Mouse (Mus musculus) midbrain, embryonic 16.5 days (tissue): Measurements from ENCODE around the gene BC029722. TPM values are rescaled to one million over a fixed set of nuclear protein-coding genes. Genes with fewer than 3 reads are reported as not detected.

ENCODE experiments used
- ATAC-seq: fragments of 200-750 bp; cut with Nextera tagmentation; 2 replicates; pipeline ENCODE4 v1.8.0; 2017; ENCODE audit warnings: moderate TSS enrichment
- H3K27ac ChIP-seq: fragments of 300-500 bp; sonication (generic); 2 replicates; pipeline ENCODE4 v1.5.1; 2014; ENCODE audit warnings: mild to moderate bottlenecking, low read length, mixed read lengths
- H3K27me3 ChIP-seq: fragments of 300-500 bp; sonication (generic); 2 replicates; pipeline ENCODE4 v1.6.1; 2014; ENCODE audit warnings: low read depth, low read length, mixed read lengths; ENCODE audit not compliant: control insufficient read depth, insufficient read depth
- H3K36me3 ChIP-seq: fragments of 300-500 bp; sonication (generic); 2 replicates; pipeline ENCODE4 v1.6.1; 2014; ENCODE audit warnings: mild to moderate bottlenecking, low read length, moderate library complexity, mixed read lengths; ENCODE audit not compliant: control insufficient read depth, insufficient read depth
- H3K4me1 ChIP-seq: fragments of 300-500 bp; sonication (generic); 2 replicates; pipeline ENCODE4 v1.6.1; 2014; ENCODE audit warnings: mild to moderate bottlenecking, low read length, mixed read lengths; ENCODE audit not compliant: control insufficient read depth, insufficient read depth
- H3K4me2 ChIP-seq: fragments of 300-500 bp; sonication (generic); 2 replicates; pipeline ENCODE4 v1.6.1; 2014; ENCODE audit warnings: mild to moderate bottlenecking, low read length, mixed read lengths
- H3K4me3 ChIP-seq: fragments of 300-500 bp; sonication (generic); 2 replicates; pipeline ENCODE4 v1.5.1; 2014; ENCODE audit warnings: low read depth, mild to moderate bottlenecking, low read length, moderate library complexity, mixed read lengths
- H3K9ac ChIP-seq: fragments of 300-500 bp; sonication (generic); 2 replicates; pipeline ENCODE4 v1.6.1; 2014; ENCODE audit warnings: low read depth, low read length, mixed read lengths
- H3K9me3 ChIP-seq: fragments of 300-500 bp; sonication (generic); replicated peaks from 2 replicates; pipeline ENCODE4 v1.6.1; 2014; ENCODE audit warnings: mild to moderate bottlenecking, low read length, mixed read lengths; ENCODE audit not compliant: control insufficient read depth, poor library complexity, severe bottlenecking
- WGBS: fragments of 180-500 bp; shearing (Covaris S2); extraction: QIAGEN DNeasy Blood & Tissue Kit; methylation state at CpG from one replicate; pipeline ENCODE4 v1.1.7; 2014; 5-methylcytosine and 5-hydroxymethylcytosine counted together
- polyA plus RNA-seq: library from polyadenylated mRNA; unstranded; fragments of >200 nt; fragmentation: Nextera tagmentation; extraction: Ambion mirVana; gene quantifications from 2 replicates; pipeline ENCODE4 v1.2.1, GENCODE M21; 2015

Gene BC029722
- polyA plus RNA-seq, 1 experiment from 2014 or later, result 44.0 TPM

- Histone ChIP-seq H3K4me1 (peaks cover 22% of the 10 kb centered on the region), H3K27ac (peak overlapping the region; percentile 87), H3K4me2 (peak overlapping the region; percentile 82), H3K9ac (peak overlapping the region; percentile 66), H3K9me3 (no peaks in the 10 kb centered on the region), H3K27me3 (no peaks in the 10 kb centered on the region), H3K4me3 (peak overlapping the region; percentile 94), H3K36me3 (peaks cover 9% of the 10 kb centered on the region; the same call in 1 of the 2 replicates)
- WGBS, result 3% methylated on average over 50 of the region's 52 CpGs
- peak; percentile 34; the same call in 1 of the 2 replicates for ATAC-seq
Observed at GRCm38 (mm10) chr2:155825904-155826629, 6.8 kb upstream of the BC029722 start.

- ATAC-seq, result no peak
- H3K9me3 ChIP-seq, result no peaks in the 10 kb centered on the region
- no peak overlapping the region for H3K27ac ChIP-seq
- WGBS, result 95% methylated on average over 8 of the region's 8 CpGs
- H3K4me3 ChIP-seq, result no peak overlapping the region
- H3K4me1 ChIP-seq, result peaks cover 27% of the 10 kb centered on the region
- peaks cover 9% of the 10 kb centered on the region; the same call in 1 of the 2 replicates for H3K36me3 ChIP-seq
- H3K4me2 ChIP-seq, result no peak overlapping the region
- H3K27me3 ChIP-seq, result no peaks in the 10 kb centered on the region
- H3K9ac ChIP-seq, result no peak overlapping the region
Observed at GRCm38 (mm10) chr2:155823722-155824121, 4.5 kb upstream of the BC029722 start.

- 98% methylated on average over 5 of the region's 5 CpGs for WGBS
- Histone ChIP-seq H3K9me3 (no peaks in the 10 kb centered on the region), H3K27me3 (no peaks in the 10 kb centered on the region), H3K9ac (no peak overlapping the region), H3K36me3 (peaks cover 9% of the 10 kb centered on the region; the same call in 1 of the 2 replicates), H3K4me2 (no peak overlapping the region), H3K4me1 (peaks cover 24% of the 10 kb centered on the region), H3K4me3 (no peak overlapping the region), H3K27ac (no peak overlapping the region)
- no peak for ATAC-seq
Observed at GRCm38 (mm10) chr2:155820779-155821178, 1.6 kb upstream of the BC029722 start.

- Histone ChIP-seq H3K27me3 (no peaks in the 10 kb centered on the region), H3K4me1 (peaks cover 15% of the 10 kb centered on the region), H3K4me2 (peak overlapping the region; percentile 81), H3K36me3 (peaks cover 9% of the 10 kb centered on the region; the same call in 1 of the 2 replicates), H3K9ac (peak overlapping the region; percentile 86), H3K9me3 (no peaks in the 10 kb centered on the region), H3K4me3 (peak overlapping the region; percentile 53), H3K27ac (peak overlapping the region; percentile 75)
- WGBS, result 65% methylated on average over 6 of the region's 6 CpGs
- no peak; the same call in 1 of the 2 replicates for ATAC-seq
Observed at GRCm38 (mm10) chr2:155819449-155820251, 424 bp upstream of the BC029722 start.

DNA sequence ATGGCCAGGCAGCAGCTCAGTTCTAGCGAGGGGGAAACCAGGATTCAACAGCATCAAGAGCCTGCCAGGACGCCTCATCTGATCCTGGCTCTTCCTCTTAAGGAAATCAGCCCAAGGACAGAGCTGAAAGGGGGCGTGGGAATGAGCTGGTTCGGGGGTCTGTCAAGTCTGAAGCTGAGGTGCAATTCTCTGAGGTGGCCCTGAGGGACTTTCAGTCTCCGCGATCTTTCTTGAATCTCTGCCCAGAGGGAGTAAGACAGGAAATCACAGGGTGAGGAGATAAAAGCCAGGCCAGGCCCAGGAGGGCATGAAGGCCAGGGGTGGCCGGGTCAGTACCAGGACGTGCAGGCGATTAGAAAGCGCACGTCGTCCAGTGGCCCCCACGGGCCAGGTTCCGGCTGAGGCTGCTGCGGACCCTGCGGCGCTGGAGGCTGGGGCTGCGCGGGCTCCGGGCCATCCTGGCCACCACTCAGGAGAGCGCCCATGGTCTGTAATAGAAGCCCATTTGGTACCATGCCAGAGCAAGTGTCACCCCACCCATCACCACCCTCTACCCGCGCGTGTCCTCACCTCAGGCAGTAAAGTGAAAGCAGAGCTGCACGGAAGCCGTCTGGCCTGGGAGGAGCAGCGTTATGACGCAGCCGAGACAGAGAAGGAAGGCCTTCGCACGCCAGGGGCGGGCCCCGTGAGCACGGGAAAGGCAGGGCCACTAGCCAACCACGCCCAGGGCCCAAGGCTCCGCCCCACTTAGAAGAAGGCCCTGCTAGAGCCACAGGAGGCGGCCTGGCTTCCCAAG, 432 bp downstream of the BC029722 start:
- H3K36me3 ChIP-seq, result peaks cover 16% of the 10 kb centered on the region
- peak overlapping the region; percentile 75 for H3K27ac ChIP-seq
- peak; percentile 93 for ATAC-seq
- WGBS, result 3% methylated on average over 37 of the region's 37 CpGs
- H3K9ac ChIP-seq, result peak overlapping the region; percentile 86
- peaks cover 15% of the 10 kb centered on the region for H3K4me1 ChIP-seq
- peak overlapping the region; percentile 53 for H3K4me3 ChIP-seq
- H3K27me3 ChIP-seq, result no peaks in the 10 kb centered on the region
- no peaks in the 10 kb centered on the region for H3K9me3 ChIP-seq
- peak overlapping the region; percentile 81 for H3K4me2 ChIP-seq

GRCm38 (mm10) chr2:155817301-155818245, 1.7 kb downstream of the BC029722 start:
- ATAC-seq, result no peak
- H3K4me3 ChIP-seq, result no peak overlapping the region
- peak overlapping the region; percentile 86; the same call in 1 of the 2 replicates for H3K9ac ChIP-seq

GRCm38 (mm10) chr2:155816179-155816578, 3.0 kb downstream of the BC029722 start:
- H3K36me3 ChIP-seq, result peaks cover 12% of the 10 kb centered on the region
- ATAC-seq, result no peak
- peaks cover 15% of the 10 kb centered on the region for H3K4me1 ChIP-seq

More at GRCm38 (mm10) chr2:155817301-155818245, 1.7 kb downstream of the BC029722 start:
- 83% methylated on average over 10 of the region's 10 CpGs for WGBS
- Histone ChIP-seq H3K27me3 (no peaks in the 10 kb centered on the region), H3K36me3 (peaks cover 12% of the 10 kb centered on the region), H3K4me1 (peaks cover 15% of the 10 kb centered on the region), H3K27ac (no peak overlapping the region), H3K9me3 (no peaks in the 10 kb centered on the region), H3K4me2 (peak overlapping the region; percentile 81; the same call in 1 of the 2 replicates)

GRCm38 (mm10) chr2:155814829-155815228, 4.4 kb downstream of the BC029722 start:
- H3K36me3 ChIP-seq, result peaks cover 19% of the 10 kb centered on the region
- 33% methylated on average over 5 of the region's 5 CpGs for WGBS

More at GRCm38 (mm10) chr2:155816179-155816578, 3.0 kb downstream of the BC029722 start:
- Histone ChIP-seq H3K4me2 (no peak overlapping the region), H3K4me3 (no peak overlapping the region), H3K27ac (no peak overlapping the region), H3K27me3 (no peaks in the 10 kb centered on the region), H3K9ac (no peak overlapping the region), H3K9me3 (no peaks in the 10 kb centered on the region)
- WGBS, result 90% methylated on average over 1 of the region's 1 CpGs

More at GRCm38 (mm10) chr2:155814829-155815228, 4.4 kb downstream of the BC029722 start:
- H3K9ac ChIP-seq, result no peak overlapping the region
- no peak overlapping the region for H3K4me3 ChIP-seq
- peaks cover 15% of the 10 kb centered on the region for H3K4me1 ChIP-seq
- H3K4me2 ChIP-seq, result no peak overlapping the region
- H3K27me3 ChIP-seq, result no peaks in the 10 kb centered on the region
- no peak overlapping the region for H3K27ac ChIP-seq
- H3K9me3 ChIP-seq, result no peaks in the 10 kb centered on the region
- ATAC-seq, result no peak
